Mouse (Mus musculus) G1E (cell line): ENCODE data around the gene Pla2g16. TPM values are rescaled to one million over a fixed set of nuclear protein-coding genes. Genes with fewer than 3 reads are reported as not detected.

Experiments
- ATAC-seq: 2 replicates; pipeline ENCODE4 v1.8.0; 2016; ENCODE audit warnings: mild to moderate bottlenecking; ENCODE audit not compliant: insufficient number of reproducible peaks, poor library complexity, low FRiP score, severe bottlenecking; ENCODE audit errors: extremely low read depth
- DNase-seq: peaks from one replicate; pipeline ENCODE4 v3.0.0; 2012; ENCODE audit warnings: low spot score
- H3K27me3 ChIP-seq: 2 replicates; pipeline ENCODE4 v1.6.1; 2012; ENCODE audit warnings: mild to moderate bottlenecking, low read length, inconsistent platforms; ENCODE audit not compliant: insufficient read depth
- H3K36me3 ChIP-seq: replicated peaks from 2 replicates; pipeline ENCODE3; 2012; ENCODE audit warnings: mild to moderate bottlenecking, inconsistent platforms
- H3K4me1 ChIP-seq: 2 replicates; pipeline ENCODE4 v1.6.1; 2012; ENCODE audit warnings: low read depth, low read length, inconsistent platforms, mixed read lengths; ENCODE audit not compliant: insufficient read depth
- H3K4me3 ChIP-seq: 2 replicates; pipeline ENCODE4 v1.5.1; 2012; ENCODE audit warnings: low read depth, mild to moderate bottlenecking, inconsistent platforms, low read length, moderate library complexity, mixed read lengths
- H3K9me3 ChIP-seq: replicated peaks from 2 replicates; pipeline ENCODE4 v1.6.1; 2012; ENCODE audit warnings: inconsistent platforms
- CTCF ChIP-seq: IDR thresholded peaks from 2 replicates; pipeline ENCODE4 v1.5.1; 2012; ENCODE audit warnings: low read depth, low read length, inconsistent platforms, mixed read lengths
- GATA1 ChIP-seq: IDR thresholded peaks from 2 replicates; pipeline ENCODE4 v1.6.1; 2012; ENCODE audit warnings: borderline replicate concordance, low read length, inconsistent platforms, mixed read lengths
- GATA2 ChIP-seq: IDR thresholded peaks from 2 replicates; pipeline ENCODE4 v1.6.1; 2012; ENCODE audit warnings: low read depth, low read length, inconsistent platforms, borderline replicate concordance
- POLR2AphosphoS5 ChIP-seq: IDR thresholded peaks from 2 replicates; pipeline ENCODE4 v1.6.1; 2012; ENCODE audit warnings: low read depth, low read length, inconsistent platforms; ENCODE audit not compliant: insufficient replicate concordance
- TAL1 ChIP-seq: conservative IDR thresholded peaks from 2 replicates; pipeline ENCODE4 v1.6.1; 2012; ENCODE audit warnings: low read depth, low read length, inconsistent platforms, mixed read lengths
- polyA plus RNA-seq: library from polyadenylated mRNA; stranded (reverse); fragments of >175 nt; gene quantifications from 2 replicates; pipeline ENCODE4 v1.2.3, GENCODE M21; 2012
- total RNA-seq, 2 experiments: library from RNA; stranded (forward) in 1 of 2; stranded (reverse) in 1 of 2; fragments of 200-1000 nt in 1 of 2; fragments of >200 nt in 1 of 2; fragmentation: Nextera tagmentation in 1 of 2; gene quantifications; 2 replicates each; pipeline ENCODE4 v1.2.3; 2014 to 2017

Pla2g16 gene
- total and polyA plus RNA-seq, 3 experiments = 0.22 to 0.75 TPM; not detected in 1

DNA sequence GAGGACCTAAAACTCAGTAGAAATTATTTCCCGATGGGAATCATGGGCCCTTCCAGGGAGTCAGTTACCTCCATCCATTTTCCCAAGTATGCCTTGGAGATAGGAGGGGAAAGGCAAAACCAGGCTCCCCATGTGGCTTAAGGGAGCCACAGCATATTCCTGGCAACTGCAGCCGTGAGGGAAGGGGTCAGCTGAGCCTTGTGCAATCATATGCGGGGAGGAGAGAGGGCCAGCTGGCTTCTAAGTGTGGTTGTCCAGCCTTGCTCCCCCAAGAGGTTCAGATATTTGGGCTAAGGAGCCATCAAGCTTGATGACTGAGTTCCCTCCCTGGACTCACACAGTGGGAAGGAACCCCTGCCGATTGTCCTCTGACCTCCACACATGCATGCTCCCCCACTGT, 44.3 kb downstream of the Pla2g16 start:
- peaks cover 2% of the 10 kb centered on the region; the same call in 1 of the 2 replicates for H3K27me3 ChIP-seq
- no peak for ATAC-seq
- H3K36me3 ChIP-seq = no peaks in the 10 kb centered on the region
- no peak overlapping the region for H3K4me3 ChIP-seq
- DNase-seq = no peak
- TF ChIP-seq CTCF = no peak
- TF ChIP-seq GATA2 = no peak
- TF ChIP-seq GATA1 = no peak
- TF ChIP-seq POLR2AphosphoS5 = no peak
- no peaks in the 10 kb centered on the region for H3K9me3 ChIP-seq
- no peaks in the 10 kb centered on the region for H3K4me1 ChIP-seq

- no peak for TF ChIP-seq GATA2
- no peak for TF ChIP-seq GATA1
- TF ChIP-seq CTCF = no peak
- no peak for TF ChIP-seq TAL1
- TF ChIP-seq POLR2AphosphoS5 = no peak
- H3K9me3 ChIP-seq = no peaks in the 10 kb centered on the region
- H3K36me3 ChIP-seq = no peaks in the 10 kb centered on the region
- ATAC-seq = no peak
- no peaks in the 10 kb centered on the region for H3K4me1 ChIP-seq
- no peak overlapping the region for H3K4me3 ChIP-seq
- peaks cover 2% of the 10 kb centered on the region; the same call in 1 of the 2 replicates for H3K27me3 ChIP-seq
- no peak for DNase-seq
Observed at GRCm38 (mm10) chr19:7604107-7604506, 46.8 kb downstream of the Pla2g16 start.

DNA sequence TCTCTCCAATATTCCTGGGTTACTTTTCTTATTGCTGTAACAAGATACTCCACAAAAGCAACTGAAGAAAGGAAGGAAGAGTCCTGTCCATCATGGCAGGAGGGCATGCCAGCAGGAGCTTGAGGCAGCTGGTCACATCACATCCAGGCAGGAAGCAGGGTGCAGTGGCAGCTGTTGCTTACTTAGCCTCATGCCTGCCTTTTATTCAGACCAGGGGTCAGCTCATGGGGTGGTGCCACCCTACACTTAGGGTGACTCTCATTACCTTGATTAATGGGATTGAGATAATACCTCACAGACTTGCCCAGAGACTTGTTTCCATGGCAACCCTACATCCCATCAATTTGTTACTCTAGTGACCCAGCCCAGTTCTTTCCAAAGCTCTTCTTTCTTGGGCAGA, 47.8 kb downstream of the Pla2g16 start:
- Histone ChIP-seq H3K4me1 (no peaks in the 10 kb centered on the region), H3K36me3 (no peaks in the 10 kb centered on the region), H3K4me3 (no peak overlapping the region), H3K27me3 (peaks cover 2% of the 10 kb centered on the region; the same call in 1 of the 2 replicates), H3K9me3 (no peaks in the 10 kb centered on the region)
- no peak for ATAC-seq
- DNase-seq = no peak
- TF ChIP-seq CTCF (no peak), TAL1 (no peak), GATA1 (no peak), POLR2AphosphoS5 (no peak), GATA2 (no peak)

- DNase-seq (no peak), ATAC-seq (no peak)
- Histone ChIP-seq H3K4me1 (no peaks in the 10 kb centered on the region), H3K27me3 (no peaks in the 10 kb centered on the region; the same call in 1 of the 2 replicates), H3K4me3 (no peak overlapping the region), H3K9me3 (no peaks in the 10 kb centered on the region), H3K36me3 (no peaks in the 10 kb centered on the region)
- TF ChIP-seq GATA2 (no peak), TAL1 (no peak), CTCF (no peak), POLR2AphosphoS5 (no peak), GATA1 (no peak)
Observed at GRCm38 (mm10) chr19:7605930-7606783, 48.9 kb downstream of the Pla2g16 start.

- no peak for ATAC-seq
- no peaks in the 10 kb centered on the region for H3K9me3 ChIP-seq
- H3K4me3 ChIP-seq = no peak within 1 kb of the TSS
- DNase-seq = no peak
- no peaks in the 10 kb centered on the region for H3K4me1 ChIP-seq
- TF ChIP-seq POLR2AphosphoS5 = no peak
- no peak for TF ChIP-seq TAL1
- no peaks in the 10 kb centered on the region for H3K36me3 ChIP-seq
- no peaks in the 10 kb centered on the region; the same call in 1 of the 2 replicates for H3K27me3 ChIP-seq
Observed at GRCm38 (mm10) chr19:7606801-7607689, 49.8 kb downstream of the Pla2g16 start, which contains the start of gene Lgals12. TSS of gene Lgals12 (minus strand) at chr19:7607193.

GRCm38 (mm10) chr19:7607690-7608201, 50.5 kb downstream of the Pla2g16 start:
- Histone ChIP-seq H3K4me1 (no peaks in the 10 kb centered on the region), H3K9me3 (no peaks in the 10 kb centered on the region), H3K27me3 (peaks cover 4% of the 10 kb centered on the region; the same call in 1 of the 2 replicates), H3K4me3 (no peak overlapping the region), H3K36me3 (no peaks in the 10 kb centered on the region)
- no peak for TF ChIP-seq CTCF
- TF ChIP-seq GATA1 = no peak
- no peak for TF ChIP-seq TAL1
- no peak for TF ChIP-seq GATA2
- TF ChIP-seq POLR2AphosphoS5 = no peak
- ATAC-seq (no peak), DNase-seq (no peak)
